Mouse (Mus musculus): Measurements from ENCODE around the gene Zfp114. TPM values are rescaled to one million over a fixed set of nuclear protein-coding genes. Genes with fewer than 3 reads are reported as not detected.
A peak's percentile ranks its signal among the peaks of the same experiment; 100 is the strongest.

The Zfp114 gene
- 3.7 and 4.6 TPM in 2 replicates for polyA plus RNA-seq (2015; fragmentation: Nextera tagmentation; extraction: Ambion mirVana)

DNA sequence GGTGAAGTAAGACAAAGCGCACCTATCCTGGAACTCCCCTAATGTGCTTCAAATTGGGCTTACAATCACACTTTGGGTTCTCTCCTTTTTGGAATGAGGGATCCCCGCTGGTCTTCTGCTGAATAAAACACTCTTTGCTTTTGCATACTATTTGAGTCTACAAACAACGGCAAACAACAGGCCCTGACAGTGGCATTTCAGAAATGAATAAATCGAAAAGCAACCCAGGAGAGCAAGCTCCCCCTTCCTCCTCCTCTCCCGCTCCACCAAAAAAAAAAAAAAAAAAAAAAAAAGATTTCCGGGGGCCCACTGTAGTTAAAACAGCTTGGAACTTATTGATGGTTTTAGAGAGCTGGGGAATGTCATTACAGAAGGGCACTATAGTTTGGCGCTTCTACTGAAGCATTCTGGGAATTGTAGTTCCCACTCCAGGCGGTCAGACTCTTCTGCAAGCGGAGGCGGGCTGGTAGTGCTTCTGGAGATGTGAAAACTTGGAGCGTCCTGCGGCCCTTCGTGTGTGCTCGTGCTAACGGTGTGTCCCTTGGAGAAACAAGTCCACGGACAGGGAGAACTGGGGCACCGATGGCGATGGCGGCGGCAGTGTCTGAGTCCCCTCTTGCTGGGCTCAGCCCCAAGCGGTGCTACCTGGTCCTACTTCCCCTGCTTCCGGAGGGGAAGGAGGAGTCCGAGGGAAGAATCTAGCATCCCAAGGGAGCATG, at the start of gene Zfp114:
Gene Zfp114, plus strand, starts transcription at position 443 of the 719 bp plus-strand sequence.
- Histone ChIP-seq H3K4me2 (peak within 1 kb of the TSS; percentile 57), H3K9ac (peak within 1 kb of the TSS; percentile 73), H3K4me3 (peak within 1 kb of the TSS; percentile 58), H3K36me3 (no peaks in the 10 kb centered on the region), H3K27ac (replicated peaks) (no peak within 1 kb of the TSS), H3K27me3 (no peaks in the 10 kb centered on the region), H3K9me3 (no peaks in the 10 kb centered on the region), H3K4me1 (replicated peaks) (peaks cover 7% of the 10 kb centered on the region)
- peak; percentile 92 for ATAC-seq (ENCODE audit: low read depth)
- 13% methylated on average over 23 of the region's 23 CpGs for WGBS

DNA sequence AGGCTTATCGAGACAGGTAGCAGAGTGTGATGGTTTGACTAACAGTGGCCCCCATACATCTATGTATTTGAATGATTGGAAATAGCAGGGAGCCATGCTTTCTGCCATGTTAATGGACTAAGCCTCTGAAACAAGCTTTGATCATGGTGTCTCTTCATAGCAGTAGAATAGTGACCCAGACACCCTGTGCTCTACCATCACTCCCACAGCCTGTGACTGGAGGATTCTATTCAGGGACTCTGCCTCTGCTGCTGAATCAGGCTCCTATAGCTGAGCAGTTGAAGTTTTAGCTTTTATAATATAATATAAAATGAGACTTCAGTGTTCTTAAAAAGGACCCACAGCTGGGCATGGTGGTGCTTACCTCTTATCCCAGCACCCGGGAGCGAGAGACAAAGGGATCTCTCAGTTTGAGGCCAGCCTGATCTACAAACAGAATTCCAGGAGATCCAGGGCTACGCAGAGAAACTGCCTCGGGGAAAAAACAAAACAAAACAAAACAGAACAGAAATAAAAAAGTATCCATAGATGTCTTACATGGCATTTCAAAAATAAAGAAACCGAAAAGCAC, 41.4 kb upstream of the Zfp114 start:
- peak overlapping the region; percentile 82 for H3K4me2 ChIP-seq
- peak; percentile 60 for ATAC-seq (ENCODE audit: low read depth)
- peak overlapping the region; percentile 47; the same call in 1 of the 2 replicates for H3K27ac ChIP-seq (replicated peaks)
- no peaks in the 10 kb centered on the region for H3K9me3 ChIP-seq
- 17% methylated on average over 6 of the region's 6 CpGs for WGBS
- peak overlapping the region; percentile 88 for H3K9ac ChIP-seq
- H3K36me3 ChIP-seq, result peaks cover 28% of the 10 kb centered on the region
- peak overlapping the region; percentile 78 for H3K4me3 ChIP-seq
- no peaks in the 10 kb centered on the region for H3K27me3 ChIP-seq
- H3K4me1 ChIP-seq (replicated peaks), result peaks cover 27% of the 10 kb centered on the region

DNA sequence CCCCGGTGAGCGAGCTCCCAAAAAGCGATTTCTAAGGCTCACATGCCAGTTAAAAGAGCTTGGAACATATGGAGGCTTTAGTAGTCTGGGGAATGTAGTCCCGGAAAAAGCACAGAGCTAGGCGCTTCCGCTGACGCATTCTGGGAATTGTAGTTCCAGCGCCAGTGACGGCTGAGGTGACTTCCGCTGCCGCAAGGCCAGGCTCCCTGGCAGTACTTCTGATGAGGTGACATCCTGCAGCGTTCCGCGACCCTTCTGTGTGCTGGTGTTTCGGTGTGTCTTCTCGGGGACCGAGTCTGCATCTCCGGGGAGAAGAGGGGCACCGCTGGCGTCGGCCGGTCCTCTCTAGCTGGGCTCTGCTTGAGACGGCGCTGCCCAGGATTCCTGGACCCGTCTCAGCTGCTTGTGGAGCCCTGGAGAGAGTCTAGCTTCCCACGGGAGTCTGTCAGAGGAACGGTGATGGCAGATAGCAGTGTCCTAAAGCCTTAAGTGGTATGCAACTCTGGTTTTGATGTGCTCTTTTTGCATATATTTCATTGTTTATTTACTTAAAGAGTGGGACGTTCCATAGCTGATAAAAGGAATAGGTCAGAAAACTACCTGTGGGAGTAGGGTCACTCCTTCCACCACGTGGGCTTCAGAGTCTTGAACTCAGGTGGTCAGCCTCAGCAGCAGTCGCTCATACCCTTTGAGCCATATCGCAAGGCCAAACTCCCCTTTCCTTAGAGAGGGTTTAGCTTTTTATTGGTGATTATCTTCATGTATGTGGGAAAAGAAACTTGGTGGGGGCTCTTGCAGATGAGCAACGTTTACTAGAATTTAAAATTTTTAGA, 40.6 kb upstream of the Zfp114 start, which contains the start of gene Zfp235:
Gene Zfp235, plus strand, starts transcription at position 174 of the 833 bp plus-strand sequence.
- Histone ChIP-seq H3K4me3 (peak within 1 kb of the TSS; percentile 78), H3K4me2 (peak within 1 kb of the TSS; percentile 82)

DNA sequence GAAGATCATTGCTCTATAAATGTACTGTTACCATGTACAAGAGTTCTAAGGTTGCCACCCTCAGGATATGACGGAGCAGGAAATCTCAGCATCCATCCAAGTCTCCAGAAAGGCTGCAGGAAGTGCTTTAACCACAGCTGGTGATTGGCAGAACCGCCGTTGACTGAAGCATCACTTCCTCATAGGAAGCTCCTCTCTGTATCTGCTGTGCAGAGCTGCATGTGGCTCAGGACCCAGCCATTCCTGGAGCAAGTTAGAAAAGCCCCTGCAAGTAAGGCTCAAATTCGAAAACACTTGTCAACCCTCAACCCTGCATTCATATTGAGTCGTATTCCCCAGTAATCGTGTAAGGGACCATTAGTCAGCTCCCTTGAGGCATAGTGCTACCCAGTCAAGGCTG, 32.3 kb upstream of the Zfp114 start:
- Histone ChIP-seq H3K9me3 (peaks cover 13% of the 10 kb centered on the region; the same call in 1 of the 2 replicates), H3K4me1 (replicated peaks) (no peaks in the 10 kb centered on the region), H3K4me3 (no peak overlapping the region), H3K27ac (replicated peaks) (no peak overlapping the region), H3K9ac (no peak overlapping the region), H3K4me2 (no peak overlapping the region), H3K27me3 (no peaks in the 10 kb centered on the region), H3K36me3 (peaks cover 58% of the 10 kb centered on the region)
- 93% methylated on average over 6 of the region's 6 CpGs for WGBS
- no peak for ATAC-seq (ENCODE audit: low read depth)

More for the DNA sequence above, 40.6 kb upstream of the Zfp114 start, which contains the start of gene Zfp235:
- WGBS, result 4% methylated on average over 32 of the region's 32 CpGs
- no peaks in the 10 kb centered on the region for H3K9me3 ChIP-seq
- H3K27me3 ChIP-seq, result no peaks in the 10 kb centered on the region
- peaks cover 27% of the 10 kb centered on the region for H3K4me1 ChIP-seq (replicated peaks)
- H3K27ac ChIP-seq (replicated peaks), result peak within 1 kb of the TSS; percentile 59; the same call in 1 of the 2 replicates
- peak; percentile 96 for ATAC-seq (ENCODE audit: low read depth)
- peak within 1 kb of the TSS; percentile 88 for H3K9ac ChIP-seq
- peaks cover 35% of the 10 kb centered on the region for H3K36me3 ChIP-seq

DNA sequence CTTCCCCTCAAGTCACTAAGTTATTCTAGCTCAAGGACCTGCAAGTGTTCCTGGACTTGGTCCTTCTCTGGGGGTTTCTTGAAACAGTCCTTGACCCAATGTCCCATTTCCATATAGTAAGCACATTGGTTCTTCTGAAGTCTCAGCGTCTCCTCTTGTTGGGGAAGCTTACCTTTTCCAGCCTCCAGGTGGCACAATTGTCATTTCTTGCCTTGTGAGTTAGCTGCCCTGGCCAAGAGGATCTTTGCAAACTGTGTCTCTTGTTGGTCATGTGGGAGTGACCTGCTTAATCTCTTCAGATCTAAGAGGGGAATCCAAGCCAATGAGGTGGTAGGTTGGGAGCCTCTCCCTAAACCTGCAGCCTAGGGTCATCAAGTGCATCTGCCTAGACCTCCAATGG, 21.6 kb upstream of the Zfp114 start:
- no peak for ATAC-seq (ENCODE audit: low read depth)
- Histone ChIP-seq H3K4me2 (no peak overlapping the region), H3K9ac (no peak overlapping the region), H3K4me1 (replicated peaks) (no peaks in the 10 kb centered on the region), H3K27me3 (no peaks in the 10 kb centered on the region), H3K27ac (replicated peaks) (no peak overlapping the region), H3K36me3 (no peaks in the 10 kb centered on the region), H3K9me3 (no peaks in the 10 kb centered on the region), H3K4me3 (no peak overlapping the region)
- WGBS, result 6% methylated on average over 1 of the region's 1 CpGs

DNA sequence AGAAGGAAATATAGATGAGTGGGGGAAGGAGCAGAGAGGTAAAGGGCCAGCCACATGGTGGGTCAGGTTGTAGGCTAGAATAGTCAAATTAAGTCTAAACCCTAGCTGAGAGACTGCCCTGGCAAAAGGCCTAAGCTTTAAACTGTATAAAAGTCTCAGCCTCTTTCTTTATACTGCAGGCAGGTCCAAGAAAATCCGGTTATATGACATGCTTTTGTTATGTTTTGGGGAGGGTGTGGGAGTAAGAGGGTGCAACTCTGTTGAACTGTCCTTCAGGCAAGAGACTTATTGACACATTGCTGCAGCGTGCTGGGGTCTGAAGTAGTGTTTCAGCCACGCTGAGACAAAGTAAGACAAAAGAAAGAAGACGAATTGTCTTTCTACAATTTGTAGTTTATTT, 2.7 kb upstream of the Zfp114 start:
- Histone ChIP-seq H3K9ac (no peak overlapping the region), H3K4me3 (no peak overlapping the region), H3K36me3 (no peaks in the 10 kb centered on the region), H3K27me3 (no peaks in the 10 kb centered on the region), H3K4me2 (no peak overlapping the region), H3K9me3 (no peaks in the 10 kb centered on the region), H3K4me1 (replicated peaks) (peaks cover 7% of the 10 kb centered on the region), H3K27ac (replicated peaks) (no peak overlapping the region)
- ATAC-seq (ENCODE audit: low read depth), result no peak
- 67% methylated on average over 4 of the region's 4 CpGs for WGBS

DNA sequence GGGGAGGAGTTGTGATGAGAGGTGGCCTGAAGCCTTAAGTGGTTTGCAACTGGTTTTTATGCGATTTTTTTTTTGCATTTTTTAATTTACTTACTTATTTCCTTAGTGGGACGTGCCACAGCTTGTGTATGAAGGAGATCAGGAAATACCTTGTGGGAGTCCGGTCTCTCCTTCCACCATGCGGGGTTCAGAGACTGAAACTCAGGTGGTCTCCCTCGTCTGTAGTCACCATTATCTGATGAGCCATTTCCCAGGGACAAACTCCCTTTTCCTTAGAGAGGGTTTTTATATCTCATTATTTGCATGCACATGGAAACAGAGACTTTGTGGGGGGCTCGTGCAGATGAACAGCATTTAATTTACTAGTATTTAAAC, 464 bp downstream of the Zfp114 start:
- peak overlapping the region; percentile 57 for H3K4me2 ChIP-seq
- WGBS, result 64% methylated on average over 6 of the region's 6 CpGs
- ATAC-seq (ENCODE audit: low read depth), result peak; percentile 62
- peak overlapping the region; percentile 58 for H3K4me3 ChIP-seq
- H3K9me3 ChIP-seq, result no peaks in the 10 kb centered on the region
- H3K4me1 ChIP-seq (replicated peaks), result peaks cover 7% of the 10 kb centered on the region
- no peaks in the 10 kb centered on the region for H3K27me3 ChIP-seq
- H3K36me3 ChIP-seq, result no peaks in the 10 kb centered on the region
- H3K9ac ChIP-seq, result peak overlapping the region; percentile 73
- no peak overlapping the region for H3K27ac ChIP-seq (replicated peaks)

DNA sequence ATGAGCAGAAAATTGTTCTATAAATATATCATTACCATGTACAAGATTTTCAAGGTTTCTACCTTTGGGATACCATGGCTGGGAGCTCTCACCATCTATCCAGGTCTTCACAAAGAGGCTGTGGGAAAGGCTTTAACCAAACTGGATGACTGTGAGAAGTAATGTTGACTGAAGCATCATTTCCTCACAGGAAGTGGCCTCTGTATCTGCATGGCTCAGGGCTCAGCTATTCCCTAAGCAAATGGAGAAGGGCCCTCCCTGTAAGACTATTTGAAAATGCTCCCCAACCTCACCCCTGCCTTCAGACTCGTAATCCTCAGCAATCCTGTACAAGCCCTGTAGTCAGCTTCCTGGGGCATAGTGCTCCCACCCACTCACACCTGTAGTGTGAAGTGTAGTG, 12.8 kb downstream of the Zfp114 start:
- Histone ChIP-seq H3K9me3 (0 out of 2 replicates have a peak, but pooled peaks cover 3% of the 10 kb centered on the region), H3K9ac (no peak overlapping the region), H3K4me3 (no peak overlapping the region), H3K27ac (replicated peaks) (no peak overlapping the region), H3K27me3 (no peaks in the 10 kb centered on the region), H3K36me3 (no peaks in the 10 kb centered on the region), H3K4me2 (no peak overlapping the region), H3K4me1 (replicated peaks) (no peaks in the 10 kb centered on the region)
- ATAC-seq (ENCODE audit: low read depth), result no peak
- 90% methylated on average over 1 of the region's 1 CpGs for WGBS

DNA sequence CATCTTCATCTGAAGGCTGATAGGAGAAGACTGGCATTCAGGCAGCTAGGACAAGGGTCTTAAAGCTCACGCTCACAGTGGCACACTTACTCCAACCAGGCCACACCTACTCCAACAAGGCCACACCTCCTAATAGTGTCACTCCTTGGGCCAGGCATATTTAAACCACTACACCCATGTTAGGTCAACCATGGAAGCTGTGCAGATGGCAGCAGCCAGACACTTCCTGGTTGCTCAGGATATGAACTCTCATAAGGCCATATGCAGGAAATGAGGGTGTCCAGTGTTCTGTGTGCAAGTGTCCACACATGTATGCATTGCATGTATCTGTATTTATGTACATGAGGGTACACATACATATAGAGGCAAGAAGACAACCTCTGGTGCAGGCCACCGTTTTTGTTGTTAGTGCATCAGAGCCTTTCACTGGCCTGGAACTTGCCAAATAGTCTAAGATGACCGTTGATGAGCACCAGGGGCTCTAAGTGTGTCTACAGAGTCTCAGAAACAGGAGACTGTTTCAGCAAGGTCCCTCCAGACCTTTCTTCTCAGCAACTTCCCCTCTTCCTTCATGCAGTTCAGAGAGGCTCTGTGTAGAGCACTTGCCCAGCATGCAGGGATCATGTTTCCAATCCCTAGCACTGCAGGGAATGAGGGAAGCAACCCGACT, 14.2 kb downstream of the Zfp114 start:
- no peaks in the 10 kb centered on the region for H3K4me1 ChIP-seq (replicated peaks)
- H3K27me3 ChIP-seq, result no peaks in the 10 kb centered on the region
- no peak overlapping the region for H3K27ac ChIP-seq (replicated peaks)
- peaks cover 7% of the 10 kb centered on the region for H3K36me3 ChIP-seq
- no peak overlapping the region for H3K4me3 ChIP-seq
- ATAC-seq (ENCODE audit: low read depth), result no peak
- peaks cover 8% of the 10 kb centered on the region; the same call in 1 of the 2 replicates for H3K9me3 ChIP-seq
- no peak overlapping the region for H3K9ac ChIP-seq
- WGBS, result 68% methylated on average over 4 of the region's 4 CpGs
- no peak overlapping the region for H3K4me2 ChIP-seq

DNA sequence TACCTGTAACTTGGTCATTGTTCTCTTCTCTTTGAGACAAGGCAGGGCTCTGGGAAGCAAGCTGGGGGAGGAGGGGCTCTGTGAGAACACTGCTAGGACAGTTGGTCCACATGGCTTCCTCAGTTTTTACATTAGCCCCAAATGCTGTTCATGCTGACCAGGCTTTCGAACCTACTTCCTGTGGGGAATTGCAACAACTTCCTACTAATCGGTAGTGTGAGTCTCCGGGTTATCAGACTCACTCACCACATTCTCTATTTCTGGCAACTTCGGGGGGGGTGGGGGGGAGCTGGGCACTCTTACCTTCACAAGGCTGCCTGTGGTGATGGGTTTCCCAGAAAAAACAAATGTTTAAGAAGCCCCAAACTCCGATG, 14.7 kb downstream of the Zfp114 start:
- WGBS, result 80% methylated on average over 5 of the region's 5 CpGs
- H3K9me3 ChIP-seq, result peaks cover 9% of the 10 kb centered on the region; the same call in 1 of the 2 replicates
- no peaks in the 10 kb centered on the region for H3K27me3 ChIP-seq
- H3K9ac ChIP-seq, result no peak overlapping the region
- no peak for ATAC-seq (ENCODE audit: low read depth)
- no peaks in the 10 kb centered on the region for H3K4me1 ChIP-seq (replicated peaks)
- no peak overlapping the region for H3K4me2 ChIP-seq
- H3K4me3 ChIP-seq, result no peak overlapping the region
- peaks cover 13% of the 10 kb centered on the region for H3K36me3 ChIP-seq
- no peak overlapping the region for H3K27ac ChIP-seq (replicated peaks)

DNA sequence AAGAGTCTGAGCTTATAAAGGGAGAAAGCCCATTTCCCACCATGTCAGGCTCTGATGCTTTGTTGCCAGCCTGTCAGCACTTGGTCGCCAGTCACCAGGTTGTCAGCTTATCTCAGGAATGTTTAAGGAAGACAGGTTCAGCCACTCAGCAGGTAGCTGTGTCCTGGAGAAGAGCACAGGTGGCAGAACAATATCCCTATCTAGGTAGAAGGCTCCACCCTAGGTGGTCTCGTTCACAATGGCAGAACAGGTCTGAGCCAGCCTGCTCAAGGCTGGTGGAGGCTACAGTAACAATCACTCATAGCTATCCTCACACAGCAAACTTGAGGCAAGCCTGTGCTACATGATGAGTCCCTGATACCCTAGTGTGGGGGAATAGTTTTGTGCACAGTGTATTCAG, 16.5 kb downstream of the Zfp114 start:
- H3K4me2 ChIP-seq, result no peak overlapping the region
- ATAC-seq (ENCODE audit: low read depth), result no peak

More for the DNA sequence above, 16.5 kb downstream of the Zfp114 start:
- peaks cover 9% of the 10 kb centered on the region; the same call in 1 of the 2 replicates for H3K9me3 ChIP-seq
- no peak overlapping the region for H3K9ac ChIP-seq
- no peak overlapping the region for H3K4me3 ChIP-seq
- no peaks in the 10 kb centered on the region for H3K27me3 ChIP-seq
- 96% methylated on average over 2 of the region's 2 CpGs for WGBS
- no peak overlapping the region for H3K27ac ChIP-seq (replicated peaks)
- no peaks in the 10 kb centered on the region for H3K4me1 ChIP-seq (replicated peaks)
- peaks cover 20% of the 10 kb centered on the region for H3K36me3 ChIP-seq
